Mouse (Mus musculus) left cerebral cortex, adult 2 months (tissue): ENCODE measurements around the gene Acss1. TPM values are rescaled to one million over a fixed set of nuclear protein-coding genes. Genes with fewer than 3 reads are reported as not detected.

Source experiments
- DNase-seq, 2 experiments: peaks; one replicate each; pipeline ENCODE4 v3.0.0; 2021 to 2022; ENCODE audit warnings: low spot score in 2 of 2, mixed read lengths in 1 of 2; ENCODE audit errors: extremely low spot score in 1 of 2
- H3K27ac ChIP-seq: fragments of 200-600 bp; 2 replicates; pipeline ENCODE4 v1.8.1; 2022
- H3K4me3 ChIP-seq: fragments of 200-600 bp; 2 replicates; pipeline ENCODE4 v1.8.1; 2022
- CTCF ChIP-seq: fragments of 200-600 bp; IDR thresholded peaks from 2 replicates; pipeline ENCODE4 v1.8.1; 2022; ENCODE audit warnings: antibody characterized with exemption, mild to moderate bottlenecking, moderate library complexity
- intact Hi-C: fragments of 180-260 bp; cut with DNase I; formaldehyde crosslinking; loops from one replicate; pipeline ENCODE4 v1.15.1; 2025
- long read RNA-seq, 2 experiments: library from polyadenylated mRNA; stranded (forward); transcript quantifications; one replicate each; pipeline ENCODE4 v2.0.0; 2021; ENCODE audit warnings: borderline mapping rate in 2 of 2
- total RNA-seq, 2 experiments: library from RNA; stranded (reverse); gene quantifications; 2 replicates each; pipeline ENCODE4 v1.2.3; 2021

The Acss1 gene
- 10 to 100 TPM; 18.5 to 21.5 TPM for total RNA-seq
- long read RNA-seq, experiment 1, transcript Acss1-201 (14 exons, 3,618 nt) = major isoform, 40 of 49 reads
- long read RNA-seq, experiment 1, partial matches to known transcripts = 2 of 49 reads
- long read RNA-seq, experiment 1, other reads (novel, unspliced or antisense) = 7 of 49 reads
- long read RNA-seq, experiment 2, transcript Acss1-201 (14 exons, 3,618 nt) = major isoform, 68 of 76 reads
- long read RNA-seq, experiment 2, partial matches to known transcripts = 4 of 76 reads
- long read RNA-seq, experiment 2, other reads (novel, unspliced or antisense) = 4 of 76 reads

- H3K27ac ChIP-seq = peak within 1 kb of the TSS; percentile 79
- peak; percentile 62 to 70 for DNase-seq
- peak within 1 kb of the TSS; percentile 81 for H3K4me3 ChIP-seq
- TF ChIP-seq CTCF = no peak
- intact Hi-C loops = loop anchor here (10.0 kb wide), 1 partner anchor 1783 kb away; no protein-coding TSS in a partner anchor
Observed at GRCm38 (mm10) chr2:150667820-150668766, at the start of gene Acss1. TSS of gene Acss1 (minus strand) at chr2:150668500.

GRCm38 (mm10) chr2:150712167-150712674 is 43.9 kb upstream of the Acss1 start:
- no peak overlapping the region for H3K4me3 ChIP-seq
- no peak for TF ChIP-seq CTCF
- no peak for DNase-seq
- no peak overlapping the region for H3K27ac ChIP-seq
- intact Hi-C loops = no loop called here

GRCm38 (mm10) chr2:150691481-150692170 is 23.3 kb upstream of the Acss1 start:
- Histone ChIP-seq H3K4me3 (no peak overlapping the region), H3K27ac (no peak overlapping the region)
- TF ChIP-seq CTCF = no peak
- intact Hi-C loops = no loop called here
- DNase-seq = no peak

- H3K4me3 ChIP-seq = no peak overlapping the region
- no peak overlapping the region for H3K27ac ChIP-seq
- TF ChIP-seq CTCF = no peak
- no peak for DNase-seq
- intact Hi-C loops = no loop called here
Observed at GRCm38 (mm10) chr2:150690216-150690615, 21.9 kb upstream of the Acss1 start.

GRCm38 (mm10) chr2:150689223-150689800 is 21.0 kb upstream of the Acss1 start, which contains the start of gene Vsx1:
TSS of gene Vsx1 (minus strand) at chr2:150689360.
- intact Hi-C loops = no loop called here
- DNase-seq = no peak

GRCm38 (mm10) chr2:150688541-150689186 is 20.4 kb upstream of the Acss1 start:
- TF ChIP-seq CTCF = no peak
- H3K4me3 ChIP-seq = peak overlapping the region; percentile 28; the same call in 1 of the 2 replicates
- intact Hi-C loops = no loop called here
- no peak overlapping the region for H3K27ac ChIP-seq
- DNase-seq = peak; percentile 39 to 60

More at GRCm38 (mm10) chr2:150689223-150689800, 21.0 kb upstream of the Acss1 start, which contains the start of gene Vsx1:
- Histone ChIP-seq H3K27ac (no peak within 1 kb of the TSS), H3K4me3 (peak within 1 kb of the TSS; percentile 28; the same call in 1 of the 2 replicates)
- no peak for TF ChIP-seq CTCF

- no peak for TF ChIP-seq CTCF
- no peak for DNase-seq
- Histone ChIP-seq H3K4me3 (peak overlapping the region; percentile 28; the same call in 1 of the 2 replicates), H3K27ac (no peak overlapping the region)
- intact Hi-C loops = no loop called here
Observed at GRCm38 (mm10) chr2:150687871-150688540, 19.7 kb upstream of the Acss1 start.

- H3K4me3 ChIP-seq = no peak overlapping the region
- no peak overlapping the region for H3K27ac ChIP-seq
- intact Hi-C loops = no loop called here
- DNase-seq = no peak
- TF ChIP-seq CTCF = no peak
Observed at GRCm38 (mm10) chr2:150685389-150685788, 17.1 kb upstream of the Acss1 start.

GRCm38 (mm10) chr2:150684451-150684850 is 16.2 kb upstream of the Acss1 start:
- intact Hi-C loops = no loop called here
- no peak for DNase-seq
- Histone ChIP-seq H3K27ac (no peak overlapping the region), H3K4me3 (no peak overlapping the region)
- TF ChIP-seq CTCF = no peak

GRCm38 (mm10) chr2:150681581-150681980 is 13.3 kb upstream of the Acss1 start:
- no peak for TF ChIP-seq CTCF
- Histone ChIP-seq H3K4me3 (no peak overlapping the region), H3K27ac (no peak overlapping the region)
- no peak for DNase-seq
- intact Hi-C loops = no loop called here
